Mouse (Mus musculus) T-helper 17 cell (primary cell): ENCODE results near the gene Gm7697.
"Not testable (repeated sequence)": the region's sequence is repeated elsewhere in the genome, so short reads cannot be mapped to it uniquely, and the experiment has no call there.

Experiments used
- in situ Hi-C, 2 experiments: fragments of 300-600 bp; cut with MboI, MseI; formaldehyde crosslinking; loops; 1 replicate in 1 of 2; 2 replicates in 1 of 2; pipeline ENCODE4 v1.15.1; 2025; ENCODE audit warnings: high pct_unique_total_duplicates in 2 of 2

The Gm7697 gene

GRCm38 (mm10) chr8:69522876-69523275, at the start of gene Gm7697:
Gene Gm7697, minus strand, starts transcription at chr8:69522976.
- in situ Hi-C loops: loop anchor here in 1 of 2 experiments (10.0 kb wide), 1 partner anchor 1562 kb away; no protein-coding TSS in a partner anchor

- in situ Hi-C loops: not testable (repeated sequence)
Observed at GRCm38 (mm10) chr8:69551249-69551648, 28.5 kb upstream of the Gm7697 start.

DNA sequence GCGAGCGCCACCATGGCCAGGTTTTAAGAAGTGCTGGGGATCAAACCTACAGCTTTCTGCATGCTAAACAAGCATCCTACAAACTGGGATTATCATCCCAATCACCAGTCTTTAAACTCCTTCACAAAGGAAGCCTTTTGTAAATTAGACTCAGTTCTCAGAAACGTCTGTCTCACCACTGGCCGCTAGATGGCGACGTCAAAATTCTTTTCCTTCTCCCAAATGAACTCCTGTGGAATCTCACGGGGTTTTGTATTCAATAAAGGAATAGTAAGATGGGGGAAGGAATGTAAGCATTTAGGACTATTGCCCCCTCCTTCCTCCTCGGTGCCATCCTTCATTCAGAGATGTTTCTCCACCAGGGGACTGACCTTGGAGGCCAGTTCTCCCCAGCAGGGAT, 26.8 kb upstream of the Gm7697 start:
- in situ Hi-C loops: loop anchor here in 1 of 2 experiments (5.0 kb wide), 1 partner anchor 222 kb away; no protein-coding TSS in a partner anchor

- in situ Hi-C loops: loop anchor here in 1 of 2 experiments (5.0 kb wide), 1 partner anchor 221 kb away; no protein-coding TSS in a partner anchor
Observed at GRCm38 (mm10) chr8:69548114-69548513, 25.3 kb upstream of the Gm7697 start.

- in situ Hi-C loops: loop anchor here in 1 of 2 experiments (5.0 kb wide), 1 partner anchor 220 kb away; no protein-coding TSS in a partner anchor
Observed at GRCm38 (mm10) chr8:69547208-69547607, 24.4 kb upstream of the Gm7697 start.

DNA sequence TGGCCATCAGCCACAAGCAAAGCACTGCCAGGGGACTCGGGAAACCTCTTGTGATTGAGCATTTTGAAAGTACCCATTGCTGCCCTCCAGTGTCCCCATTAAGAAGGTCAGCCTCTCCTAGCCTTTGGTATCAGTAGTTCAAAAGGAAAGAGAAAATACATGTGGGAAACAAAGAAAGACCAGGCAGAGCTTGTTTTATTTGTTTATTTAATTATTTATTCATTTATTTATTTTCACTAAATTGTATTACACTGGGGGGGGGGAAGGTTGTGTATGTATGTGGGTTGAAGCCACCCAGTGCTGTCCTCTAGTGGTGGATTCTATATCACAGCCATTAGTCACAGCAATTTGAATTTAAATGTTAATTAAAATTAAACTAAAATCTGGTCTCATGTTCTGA, 22.2 kb upstream of the Gm7697 start:
- in situ Hi-C loops: loop anchor here in 1 of 2 experiments (5.0 kb wide), 1 partner anchor 218 kb away; no protein-coding TSS in a partner anchor

- in situ Hi-C loops: not testable (repeated sequence)
Observed at GRCm38 (mm10) chr8:69544511-69544910, 21.7 kb upstream of the Gm7697 start.

- in situ Hi-C loops: not testable (repeated sequence)
Observed at GRCm38 (mm10) chr8:69543984-69544383, 21.2 kb upstream of the Gm7697 start.

- in situ Hi-C loops: not testable (repeated sequence)
Observed at GRCm38 (mm10) chr8:69540764-69541163, 18.0 kb upstream of the Gm7697 start.

GRCm38 (mm10) chr8:69540331-69540730, 17.6 kb upstream of the Gm7697 start:
- in situ Hi-C loops: not testable (repeated sequence)

- in situ Hi-C loops: loop anchor here in 1 of 2 experiments (5.0 kb wide), 1 partner anchor 53 kb away; no protein-coding TSS in a partner anchor
Observed at GRCm38 (mm10) chr8:69474946-69475345, 47.8 kb downstream of the Gm7697 start.

DNA sequence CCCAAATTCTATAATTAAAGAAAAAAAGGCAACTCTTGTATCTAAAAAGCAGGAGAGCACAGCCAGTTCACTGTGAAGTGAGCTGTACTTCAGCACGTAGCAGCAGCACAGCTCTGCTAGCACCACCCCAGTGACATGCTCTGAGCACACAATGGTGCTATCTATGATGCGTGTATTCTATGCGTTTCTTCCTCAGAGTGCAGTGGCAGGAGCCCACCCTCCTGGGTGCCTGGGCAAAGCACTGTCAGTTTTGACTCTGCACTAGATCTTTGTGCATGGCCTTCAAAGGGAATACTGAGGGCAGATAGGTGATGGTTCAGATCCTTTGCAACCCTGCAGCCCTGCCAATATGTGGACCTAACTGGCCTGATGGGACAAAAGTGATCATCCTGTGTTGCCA, 69.3 kb downstream of the Gm7697 start, which contains the start of gene Gm9495:
Gene Gm9495, minus strand, starts transcription at position 101 of the 400 bp plus-strand sequence.
- in situ Hi-C loops: loop anchor here in 1 of 2 experiments (10.0 kb wide), 1 partner anchor 1631 kb away; no protein-coding TSS in a partner anchor
